Mouse (Mus musculus): ENCODE measurements around the gene Kif2c. TPM values are rescaled to one million over a fixed set of nuclear protein-coding genes. Genes with fewer than 3 reads are reported as not detected.

Gene Kif2c
- polyA plus RNA-seq, 1 experiment from 2014 or later = 55.0 TPM

DNA sequence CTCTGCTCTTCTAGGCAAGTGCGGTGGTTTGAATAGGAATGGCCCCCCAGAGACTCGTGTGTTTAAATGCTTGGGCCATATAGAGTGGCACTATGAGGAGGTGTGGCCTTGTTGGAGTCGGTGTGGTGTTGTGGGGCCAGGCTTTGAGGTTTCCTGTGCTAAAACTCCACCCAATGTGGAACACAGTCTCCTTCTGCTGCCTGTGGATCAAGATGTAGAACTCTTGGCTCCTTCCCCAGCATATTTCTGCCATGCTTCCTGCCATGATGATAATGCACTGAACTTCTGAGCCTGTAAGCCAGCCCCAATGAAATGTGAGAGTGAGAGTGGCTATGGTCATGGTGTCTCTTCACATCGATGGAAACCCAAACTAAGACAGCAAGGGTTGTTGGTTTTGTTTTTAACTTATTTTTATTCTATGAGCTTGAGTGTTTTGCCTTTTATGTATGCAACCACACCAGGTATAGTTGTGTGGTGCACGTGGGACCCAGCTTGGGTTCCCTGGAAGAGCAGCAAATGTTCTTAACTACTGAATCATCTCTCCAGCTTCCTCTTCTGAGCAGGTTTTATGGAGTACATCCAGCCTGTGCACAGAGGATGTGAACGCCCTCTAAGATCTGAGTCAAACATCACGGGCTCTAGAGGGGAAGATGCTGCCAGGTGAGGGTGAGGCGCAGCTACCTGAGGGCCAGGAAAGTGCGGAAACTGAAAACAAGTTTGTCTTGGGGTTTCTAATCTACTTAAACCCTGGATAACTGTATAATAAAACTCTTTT is 38.5 kb upstream of the Kif2c start:
- Histone ChIP-seq H3K4me1 (ENCODE audit: control insufficient read depth, insufficient read depth, low read length) (no peaks in the 10 kb centered on the region), H3K27ac (ENCODE audit: low read length) (no peak overlapping the region), H3K4me3 (ENCODE audit: low read depth, low read length) (no peak overlapping the region), H3K4me2 (replicated peaks; ENCODE audit: low read depth, low read length) (no peak overlapping the region), H3K36me3 (ENCODE audit: control insufficient read depth, insufficient read depth, low read length) (no peaks in the 10 kb centered on the region), H3K9me3 (ENCODE audit: control insufficient read depth, low read depth, low read length) (no peaks in the 10 kb centered on the region), H3K27me3 (ENCODE audit: control insufficient read depth, insufficient read depth, low read length) (no peaks in the 10 kb centered on the region), H3K9ac (replicated peaks; ENCODE audit: low read depth, low read length) (no peak overlapping the region)
- ATAC-seq (ENCODE audit: insufficient number of reproducible peaks, insufficient read depth, low FRiP score, low read depth) = no peak
- WGBS = 82% methylated on average over 9 of the region's 9 CpGs

DNA sequence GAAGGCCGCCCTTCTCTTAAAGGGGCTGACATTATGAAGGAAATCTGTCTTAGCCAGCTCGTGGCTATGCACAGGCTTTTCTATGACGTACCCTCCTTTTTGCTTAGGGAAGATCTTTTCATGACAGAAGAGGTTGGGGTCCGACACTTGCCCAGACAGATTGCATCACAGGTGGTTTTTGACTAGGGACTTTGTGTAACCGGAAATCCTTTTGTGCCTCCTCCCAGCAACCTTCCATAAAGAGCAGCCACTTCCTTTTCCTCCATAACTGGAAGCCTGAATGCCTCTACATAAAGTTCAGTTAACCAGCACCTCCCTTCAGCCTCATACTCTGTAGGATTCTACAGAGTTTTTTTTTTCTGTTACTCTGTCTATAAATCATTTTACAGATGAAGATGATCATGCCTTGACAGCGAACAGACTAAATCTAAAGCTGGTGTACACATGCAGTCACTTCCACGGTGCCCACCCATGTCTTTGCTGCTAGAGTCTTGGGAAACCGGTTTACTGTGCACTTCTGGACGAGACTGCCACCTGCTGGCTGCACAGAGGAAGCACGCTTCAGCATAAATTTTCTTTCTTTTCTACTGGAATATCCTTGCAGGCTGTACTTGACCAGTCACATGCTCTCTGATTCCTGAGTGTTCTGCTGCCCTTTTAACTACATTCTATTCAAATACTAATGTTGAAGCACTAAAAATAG is 36.2 kb upstream of the Kif2c start:
- 31% methylated on average over 10 of the region's 10 CpGs for WGBS
- Histone ChIP-seq H3K9ac (replicated peaks; ENCODE audit: low read depth, low read length) (no peak overlapping the region), H3K4me3 (ENCODE audit: low read depth, low read length) (no peak overlapping the region), H3K27ac (ENCODE audit: low read length) (no peak overlapping the region), H3K4me2 (replicated peaks; ENCODE audit: low read depth, low read length) (no peak overlapping the region), H3K4me1 (ENCODE audit: control insufficient read depth, insufficient read depth, low read length) (no peaks in the 10 kb centered on the region), H3K36me3 (ENCODE audit: control insufficient read depth, insufficient read depth, low read length) (no peaks in the 10 kb centered on the region), H3K27me3 (ENCODE audit: control insufficient read depth, insufficient read depth, low read length) (no peaks in the 10 kb centered on the region), H3K9me3 (ENCODE audit: control insufficient read depth, low read depth, low read length) (no peaks in the 10 kb centered on the region)
- ATAC-seq (ENCODE audit: insufficient number of reproducible peaks, insufficient read depth, low FRiP score, low read depth) = no peak; the same call in 1 of the 2 replicates

- H3K4me1 ChIP-seq (ENCODE audit: control insufficient read depth, insufficient read depth, low read length) = no peaks in the 10 kb centered on the region
- no peak overlapping the region for H3K9ac ChIP-seq (replicated peaks; ENCODE audit: low read depth, low read length)
- H3K27me3 ChIP-seq (ENCODE audit: control insufficient read depth, insufficient read depth, low read length) = no peaks in the 10 kb centered on the region
- H3K4me2 ChIP-seq (replicated peaks; ENCODE audit: low read depth, low read length) = no peak overlapping the region
- H3K9me3 ChIP-seq (ENCODE audit: control insufficient read depth, low read depth, low read length) = no peaks in the 10 kb centered on the region
- no peaks in the 10 kb centered on the region for H3K36me3 ChIP-seq (ENCODE audit: control insufficient read depth, insufficient read depth, low read length)
- H3K27ac ChIP-seq (ENCODE audit: low read length) = no peak overlapping the region
- H3K4me3 ChIP-seq (ENCODE audit: low read depth, low read length) = no peak overlapping the region
- 51% methylated on average over 5 of the region's 5 CpGs for WGBS
- ATAC-seq (ENCODE audit: insufficient number of reproducible peaks, insufficient read depth, low FRiP score, low read depth) = no peak
Observed at GRCm38 (mm10) chr4:117217029-117217428, 34.6 kb upstream of the Kif2c start.

GRCm38 (mm10) chr4:117214250-117214649 is 31.8 kb upstream of the Kif2c start:
- no peak for ATAC-seq (ENCODE audit: insufficient number of reproducible peaks, insufficient read depth, low FRiP score, low read depth)
- Histone ChIP-seq H3K36me3 (ENCODE audit: control insufficient read depth, insufficient read depth, low read length) (no peaks in the 10 kb centered on the region), H3K27ac (ENCODE audit: low read length) (no peak overlapping the region), H3K4me1 (ENCODE audit: control insufficient read depth, insufficient read depth, low read length) (no peaks in the 10 kb centered on the region), H3K9ac (replicated peaks; ENCODE audit: low read depth, low read length) (no peak overlapping the region), H3K4me2 (replicated peaks; ENCODE audit: low read depth, low read length) (no peak overlapping the region), H3K4me3 (ENCODE audit: low read depth, low read length) (no peak overlapping the region), H3K9me3 (ENCODE audit: control insufficient read depth, low read depth, low read length) (no peaks in the 10 kb centered on the region), H3K27me3 (ENCODE audit: control insufficient read depth, insufficient read depth, low read length) (no peaks in the 10 kb centered on the region)
- 81% methylated on average over 6 of the region's 6 CpGs for WGBS

- no peaks in the 10 kb centered on the region for H3K27me3 ChIP-seq (ENCODE audit: control insufficient read depth, insufficient read depth, low read length)
- H3K36me3 ChIP-seq (ENCODE audit: control insufficient read depth, insufficient read depth, low read length) = no peaks in the 10 kb centered on the region
- ATAC-seq (ENCODE audit: insufficient number of reproducible peaks, insufficient read depth, low FRiP score, low read depth) = 0 out of 2 replicates have a peak, but pooled peaks have one; percentile 42
- H3K9ac ChIP-seq (replicated peaks; ENCODE audit: low read depth, low read length) = no peak overlapping the region
- WGBS = 5% methylated on average over 20 of the region's 20 CpGs
- H3K4me2 ChIP-seq (replicated peaks; ENCODE audit: low read depth, low read length) = no peak overlapping the region
- no peaks in the 10 kb centered on the region for H3K9me3 ChIP-seq (ENCODE audit: control insufficient read depth, low read depth, low read length)
- H3K4me1 ChIP-seq (ENCODE audit: control insufficient read depth, insufficient read depth, low read length) = no peaks in the 10 kb centered on the region
- no peak overlapping the region for H3K4me3 ChIP-seq (ENCODE audit: low read depth, low read length)
- no peak overlapping the region for H3K27ac ChIP-seq (ENCODE audit: low read length)
Observed at GRCm38 (mm10) chr4:117210147-117211074, 28.0 kb upstream of the Kif2c start.

DNA sequence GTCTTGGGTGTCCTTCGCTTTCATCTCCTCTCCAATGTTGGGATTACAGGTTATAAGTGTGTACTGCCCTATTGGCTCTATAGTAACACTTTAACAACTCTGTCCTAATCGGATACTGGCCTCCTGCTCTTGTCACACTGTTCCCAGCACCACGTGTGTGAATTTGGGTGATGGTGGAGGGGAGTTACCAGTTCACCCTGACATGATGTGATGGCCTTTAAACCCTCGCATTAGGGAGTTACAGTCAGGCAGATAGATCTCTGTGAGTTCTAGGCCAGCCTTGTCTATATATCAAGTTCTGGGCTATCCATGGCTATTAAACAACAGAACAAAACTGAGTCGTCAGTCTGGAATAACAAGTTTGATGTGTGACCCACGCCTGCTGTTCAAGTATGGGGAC is 27.2 kb upstream of the Kif2c start:
- H3K4me2 ChIP-seq (replicated peaks; ENCODE audit: low read depth, low read length) = no peak overlapping the region
- H3K4me1 ChIP-seq (ENCODE audit: control insufficient read depth, insufficient read depth, low read length) = no peaks in the 10 kb centered on the region
- H3K9ac ChIP-seq (replicated peaks; ENCODE audit: low read depth, low read length) = no peak overlapping the region
- no peak overlapping the region for H3K27ac ChIP-seq (ENCODE audit: low read length)
- H3K27me3 ChIP-seq (ENCODE audit: control insufficient read depth, insufficient read depth, low read length) = no peaks in the 10 kb centered on the region
- no peaks in the 10 kb centered on the region for H3K36me3 ChIP-seq (ENCODE audit: control insufficient read depth, insufficient read depth, low read length)
- no peak overlapping the region for H3K4me3 ChIP-seq (ENCODE audit: low read depth, low read length)
- no peak for ATAC-seq (ENCODE audit: insufficient number of reproducible peaks, insufficient read depth, low FRiP score, low read depth)
- WGBS = 78% methylated on average over 6 of the region's 6 CpGs
- no peaks in the 10 kb centered on the region for H3K9me3 ChIP-seq (ENCODE audit: control insufficient read depth, low read depth, low read length)

GRCm38 (mm10) chr4:117202992-117203354 is 20.5 kb upstream of the Kif2c start:
- H3K4me3 ChIP-seq (ENCODE audit: low read depth, low read length) = no peak overlapping the region
- no peak overlapping the region for H3K9ac ChIP-seq (replicated peaks; ENCODE audit: low read depth, low read length)
- no peaks in the 10 kb centered on the region for H3K9me3 ChIP-seq (ENCODE audit: control insufficient read depth, low read depth, low read length)
- no peaks in the 10 kb centered on the region for H3K4me1 ChIP-seq (ENCODE audit: control insufficient read depth, insufficient read depth, low read length)
- H3K27me3 ChIP-seq (ENCODE audit: control insufficient read depth, insufficient read depth, low read length) = no peaks in the 10 kb centered on the region
- H3K36me3 ChIP-seq (ENCODE audit: control insufficient read depth, insufficient read depth, low read length) = no peaks in the 10 kb centered on the region
- ATAC-seq (ENCODE audit: insufficient number of reproducible peaks, insufficient read depth, low FRiP score, low read depth) = no peak
- 68% methylated on average over 4 of the region's 4 CpGs for WGBS
- H3K27ac ChIP-seq (ENCODE audit: low read length) = peak overlapping the region; percentile 67; the same call in 1 of the 2 replicates
- no peak overlapping the region for H3K4me2 ChIP-seq (replicated peaks; ENCODE audit: low read depth, low read length)
